Mouse (Mus musculus) heart, embryonic 10.5 days (tissue): ENCODE data around the gene Uvrag. TPM values are rescaled to one million over a fixed set of nuclear protein-coding genes. Genes with fewer than 3 reads are reported as not detected.

ENCODE experiments used
- DNase-seq: peaks from one replicate; pipeline ENCODE4 v3.0.0-alpha.2; 2017; ENCODE audit warnings: low spot score
- H3K27ac ChIP-seq: fragments of 300-500 bp; sonication (generic); 2 replicates; pipeline ENCODE4 v1.5.1; 2016; ENCODE audit warnings: mild to moderate bottlenecking
- H3K27me3 ChIP-seq: fragments of 300-500 bp; sonication (generic); 2 replicates; pipeline ENCODE4 v1.6.1; 2016; ENCODE audit warnings: mild to moderate bottlenecking; ENCODE audit not compliant: poor library complexity, insufficient read depth, severe bottlenecking
- H3K36me3 ChIP-seq: fragments of 300-500 bp; sonication (generic); 2 replicates; pipeline ENCODE4 v1.6.1; 2016; ENCODE audit warnings: mild to moderate bottlenecking, moderate library complexity
- H3K4me1 ChIP-seq: fragments of 300-500 bp; sonication (generic); 2 replicates; pipeline ENCODE4 v1.6.1; 2016; ENCODE audit warnings: mild to moderate bottlenecking
- H3K4me3 ChIP-seq: fragments of 300-500 bp; sonication (generic); 2 replicates; pipeline ENCODE4 v1.5.1; 2016; ENCODE audit warnings: mild to moderate bottlenecking, moderate library complexity
- H3K9me3 ChIP-seq: fragments of 300-500 bp; sonication (generic); 2 replicates; pipeline ENCODE4 v1.6.1; 2016; ENCODE audit warnings: mild to moderate bottlenecking, moderate library complexity
- WGBS: fragments of 180-500 bp; shearing (Covaris S2); methylation state at CpG from one replicate; pipeline ENCODE4 v1.1.7; 2016; 5-methylcytosine and 5-hydroxymethylcytosine counted together
- polyA plus RNA-seq: library from polyadenylated mRNA; unstranded; fragments of >200 nt; fragmentation: Nextera tagmentation; extraction: Ambion mirVana; gene quantifications from 2 replicates; pipeline ENCODE4 v1.2.1, GENCODE M21; 2016

Uvrag gene
- polyA plus RNA-seq, 1 experiment from 2014 or later, result 15.2 TPM

- DNase-seq, result no peak
- Histone ChIP-seq H3K36me3 (peaks cover 9% of the 10 kb centered on the region), H3K27me3 (no peaks in the 10 kb centered on the region), H3K9me3 (no peaks in the 10 kb centered on the region), H3K4me3 (no peak overlapping the region), H3K4me1 (peaks cover 14% of the 10 kb centered on the region; the same call in 1 of the 2 replicates), H3K27ac (no peak overlapping the region)
- WGBS, result 96% methylated on average over 5 of the region's 5 CpGs
Measured at GRCm38 (mm10) chr7:99033838-99034237, 107.1 kb downstream of the Uvrag start.

- DNase-seq, result no peak
- Histone ChIP-seq H3K27ac (no peak overlapping the region), H3K4me3 (no peak overlapping the region), H3K27me3 (no peaks in the 10 kb centered on the region), H3K36me3 (peaks cover 9% of the 10 kb centered on the region), H3K4me1 (peaks cover 14% of the 10 kb centered on the region; the same call in 1 of the 2 replicates), H3K9me3 (no peaks in the 10 kb centered on the region)
- WGBS, result 86% methylated on average over 3 of the region's 3 CpGs
Measured at GRCm38 (mm10) chr7:99033314-99033713, 107.6 kb downstream of the Uvrag start.

- peaks cover 9% of the 10 kb centered on the region for H3K36me3 ChIP-seq
- DNase-seq, result no peak
- no peak overlapping the region for H3K27ac ChIP-seq
- H3K9me3 ChIP-seq, result no peaks in the 10 kb centered on the region
- no peaks in the 10 kb centered on the region for H3K27me3 ChIP-seq
- WGBS, result 78% methylated on average over 8 of the region's 8 CpGs
- peaks cover 19% of the 10 kb centered on the region for H3K4me1 ChIP-seq
- H3K4me3 ChIP-seq, result no peak overlapping the region
Measured at GRCm38 (mm10) chr7:99032051-99032450, 108.9 kb downstream of the Uvrag start.

GRCm38 (mm10) chr7:99028108-99028507 is 112.8 kb downstream of the Uvrag start:
- Histone ChIP-seq H3K27ac (no peak overlapping the region), H3K4me3 (no peak overlapping the region), H3K27me3 (no peaks in the 10 kb centered on the region), H3K9me3 (no peaks in the 10 kb centered on the region), H3K4me1 (peaks cover 25% of the 10 kb centered on the region), H3K36me3 (peaks cover 9% of the 10 kb centered on the region)
- whole genome bisulfite sequencing, result 82% methylated on average over 7 of the region's 7 CpGs
- no peak for DNase-seq

GRCm38 (mm10) chr7:99027185-99027584 is 113.8 kb downstream of the Uvrag start:
- H3K27me3 ChIP-seq, result no peaks in the 10 kb centered on the region
- DNase-seq, result no peak
- H3K4me3 ChIP-seq, result no peak overlapping the region
- peaks cover 23% of the 10 kb centered on the region for H3K4me1 ChIP-seq
- peak overlapping the region; percentile 62; the same call in 1 of the 2 replicates for H3K27ac ChIP-seq
- 66% methylated on average over 5 of the region's 5 CpGs for WGBS
- no peaks in the 10 kb centered on the region for H3K9me3 ChIP-seq
- H3K36me3 ChIP-seq, result peaks cover 6% of the 10 kb centered on the region; the same call in 1 of the 2 replicates

GRCm38 (mm10) chr7:99025989-99026388 is 115.0 kb downstream of the Uvrag start:
- WGBS, result 69% methylated on average over 10 of the region's 10 CpGs
- peaks cover 32% of the 10 kb centered on the region for H3K4me1 ChIP-seq
- no peak overlapping the region for H3K27ac ChIP-seq
- no peak for DNase-seq
- H3K27me3 ChIP-seq, result no peaks in the 10 kb centered on the region
- no peak overlapping the region for H3K4me3 ChIP-seq
- H3K36me3 ChIP-seq, result peaks cover 3% of the 10 kb centered on the region; the same call in 1 of the 2 replicates
- no peaks in the 10 kb centered on the region for H3K9me3 ChIP-seq

- H3K9me3 ChIP-seq, result no peaks in the 10 kb centered on the region
- no peaks in the 10 kb centered on the region for H3K27me3 ChIP-seq
- no peak for DNase-seq
- WGBS, result 81% methylated on average over 7 of the region's 7 CpGs
- no peak overlapping the region for H3K27ac ChIP-seq
- H3K4me1 ChIP-seq, result peaks cover 39% of the 10 kb centered on the region
- H3K4me3 ChIP-seq, result no peak overlapping the region
- no peaks in the 10 kb centered on the region; the same call in 1 of the 2 replicates for H3K36me3 ChIP-seq
Measured at GRCm38 (mm10) chr7:99025265-99025664, 115.7 kb downstream of the Uvrag start.

- no peaks in the 10 kb centered on the region for H3K9me3 ChIP-seq
- no peaks in the 10 kb centered on the region; the same call in 1 of the 2 replicates for H3K36me3 ChIP-seq
- no peak overlapping the region for H3K27ac ChIP-seq
- peaks cover 44% of the 10 kb centered on the region for H3K4me1 ChIP-seq
- no peak overlapping the region for H3K4me3 ChIP-seq
- no peaks in the 10 kb centered on the region for H3K27me3 ChIP-seq
- WGBS, result 79% methylated on average over 6 of the region's 6 CpGs
- DNase-seq, result no peak
Measured at GRCm38 (mm10) chr7:99024791-99025190, 116.2 kb downstream of the Uvrag start.

- Histone ChIP-seq H3K36me3 (no peaks in the 10 kb centered on the region; the same call in 1 of the 2 replicates), H3K4me3 (no peak overlapping the region), H3K27me3 (no peaks in the 10 kb centered on the region), H3K27ac (no peak overlapping the region), H3K9me3 (no peaks in the 10 kb centered on the region), H3K4me1 (peaks cover 51% of the 10 kb centered on the region)
- no peak for DNase-seq
- 84% methylated on average over 3 of the region's 3 CpGs for WGBS
Measured at GRCm38 (mm10) chr7:99023931-99024330, 117.0 kb downstream of the Uvrag start.

- WGBS, result 24% methylated on average over 4 of the region's 4 CpGs
- Histone ChIP-seq H3K36me3 (no peaks in the 10 kb centered on the region; the same call in 1 of the 2 replicates), H3K4me1 (peaks cover 45% of the 10 kb centered on the region), H3K27me3 (no peaks in the 10 kb centered on the region), H3K4me3 (no peak overlapping the region), H3K27ac (peak overlapping the region; percentile 62; the same call in 1 of the 2 replicates), H3K9me3 (no peaks in the 10 kb centered on the region)
- no peak for DNase-seq
Measured at GRCm38 (mm10) chr7:99021277-99021676, 119.7 kb downstream of the Uvrag start.

- H3K36me3 ChIP-seq, result no peaks in the 10 kb centered on the region; the same call in 1 of the 2 replicates
- H3K27ac ChIP-seq, result peak overlapping the region; percentile 42; the same call in 1 of the 2 replicates
- H3K27me3 ChIP-seq, result no peaks in the 10 kb centered on the region
- no peaks in the 10 kb centered on the region for H3K9me3 ChIP-seq
- H3K4me1 ChIP-seq, result peaks cover 42% of the 10 kb centered on the region
- H3K4me3 ChIP-seq, result no peak overlapping the region
- no peak for DNase-seq
- WGBS, result 10% methylated on average over 4 of the region's 4 CpGs
Measured at GRCm38 (mm10) chr7:99020353-99020752, 120.6 kb downstream of the Uvrag start.

GRCm38 (mm10) chr7:99017224-99017844 is 123.6 kb downstream of the Uvrag start:
- WGBS, result 77% methylated on average over 2 of the region's 2 CpGs
- Histone ChIP-seq H3K9me3 (no peaks in the 10 kb centered on the region), H3K36me3 (no peaks in the 10 kb centered on the region), H3K27ac (no peak overlapping the region), H3K4me1 (peaks cover 48% of the 10 kb centered on the region), H3K4me3 (no peak overlapping the region), H3K27me3 (no peaks in the 10 kb centered on the region)
- DNase-seq, result no peak

GRCm38 (mm10) chr7:99015914-99016313 is 125.0 kb downstream of the Uvrag start:
- WGBS, result 71% methylated on average over 8 of the region's 8 CpGs
- no peak overlapping the region for H3K27ac ChIP-seq
- DNase-seq, result no peak
- H3K4me1 ChIP-seq, result peaks cover 41% of the 10 kb centered on the region
- H3K27me3 ChIP-seq, result no peaks in the 10 kb centered on the region
- H3K36me3 ChIP-seq, result no peaks in the 10 kb centered on the region
- no peaks in the 10 kb centered on the region for H3K9me3 ChIP-seq
- H3K4me3 ChIP-seq, result no peak overlapping the region
